Mouse (Mus musculus): Measurements from ENCODE around the gene Fam53b. TPM values are rescaled to one million over a fixed set of nuclear protein-coding genes. Genes with fewer than 3 reads are reported as not detected.

Fam53b gene
- polyA plus RNA-seq, 1 experiment: 22.1 TPM

- H3K36me3 ChIP-seq (replicated peaks; ENCODE audit: low read length): peaks cover 98% of the 10 kb centered on the region
- no peak overlapping the region for H3K4me3 ChIP-seq (replicated peaks)
Measured at GRCm38 (mm10) chr7:132761409-132761808, 52.3 kb downstream of the Fam53b start.

GRCm38 (mm10) chr7:132760589-132761180 is 53.0 kb downstream of the Fam53b start:
- Histone ChIP-seq H3K9me3 (no peaks in the 10 kb centered on the region), H3K4me1 (peaks cover 80% of the 10 kb centered on the region), H3K4me3 (replicated peaks) (no peak overlapping the region), H3K36me3 (replicated peaks; ENCODE audit: low read length) (peaks cover 99% of the 10 kb centered on the region), H3K27me3 (replicated peaks) (no peaks in the 10 kb centered on the region)
- TF ChIP-seq GATA1 (IDR thresholded peaks at IDR 0.05; ENCODE audit: borderline replicate concordance, low read length) (no peak), FLI1 (IDR thresholded peaks at IDR 0.05; ENCODE audit: low read length) (no peak)

More at GRCm38 (mm10) chr7:132761409-132761808, 52.3 kb downstream of the Fam53b start:
- TF ChIP-seq FLI1 (IDR thresholded peaks at IDR 0.05; ENCODE audit: low read length) (no peak), GATA1 (IDR thresholded peaks at IDR 0.05; ENCODE audit: borderline replicate concordance, low read length) (no peak)
- Histone ChIP-seq H3K27me3 (replicated peaks) (no peaks in the 10 kb centered on the region), H3K4me1 (peaks cover 80% of the 10 kb centered on the region), H3K9me3 (no peaks in the 10 kb centered on the region)

GRCm38 (mm10) chr7:132759926-132760325 is 53.8 kb downstream of the Fam53b start:
- no peak overlapping the region for H3K4me3 ChIP-seq (replicated peaks)
- no peak for TF ChIP-seq GATA1 (IDR thresholded peaks at IDR 0.05; ENCODE audit: borderline replicate concordance, low read length)
- TF ChIP-seq FLI1 (IDR thresholded peaks at IDR 0.05; ENCODE audit: low read length): no peak
- H3K27me3 ChIP-seq (replicated peaks): no peaks in the 10 kb centered on the region
- H3K9me3 ChIP-seq: no peaks in the 10 kb centered on the region
- H3K4me1 ChIP-seq: peaks cover 80% of the 10 kb centered on the region
- peaks cover 97% of the 10 kb centered on the region for H3K36me3 ChIP-seq (replicated peaks; ENCODE audit: low read length)

- H3K4me3 ChIP-seq (replicated peaks): no peak overlapping the region
- peaks cover 80% of the 10 kb centered on the region for H3K4me1 ChIP-seq
- no peaks in the 10 kb centered on the region for H3K27me3 ChIP-seq (replicated peaks)
- TF ChIP-seq GATA1 (IDR thresholded peaks at IDR 0.05; ENCODE audit: borderline replicate concordance, low read length) (no peak), FLI1 (IDR thresholded peaks at IDR 0.05; ENCODE audit: low read length) (no peak)
- H3K36me3 ChIP-seq (replicated peaks; ENCODE audit: low read length): peaks cover 97% of the 10 kb centered on the region
- no peaks in the 10 kb centered on the region for H3K9me3 ChIP-seq
Measured at GRCm38 (mm10) chr7:132759405-132759891, 54.2 kb downstream of the Fam53b start.

- H3K4me3 ChIP-seq (replicated peaks): no peak overlapping the region
- peaks cover 97% of the 10 kb centered on the region for H3K36me3 ChIP-seq (replicated peaks; ENCODE audit: low read length)
- H3K27me3 ChIP-seq (replicated peaks): no peaks in the 10 kb centered on the region
- H3K9me3 ChIP-seq: no peaks in the 10 kb centered on the region
- TF ChIP-seq GATA1 (IDR thresholded peaks at IDR 0.05; ENCODE audit: borderline replicate concordance, low read length) (no peak), FLI1 (IDR thresholded peaks at IDR 0.05; ENCODE audit: low read length) (no peak)
- peaks cover 81% of the 10 kb centered on the region for H3K4me1 ChIP-seq
Measured at GRCm38 (mm10) chr7:132758875-132759274, 54.8 kb downstream of the Fam53b start.

GRCm38 (mm10) chr7:132756325-132756724 is 57.4 kb downstream of the Fam53b start:
- no peak for TF ChIP-seq FLI1 (IDR thresholded peaks at IDR 0.05; ENCODE audit: low read length)
- TF ChIP-seq GATA1 (IDR thresholded peaks at IDR 0.05; ENCODE audit: borderline replicate concordance, low read length): no peak
- Histone ChIP-seq H3K36me3 (replicated peaks; ENCODE audit: low read length) (peaks cover 99% of the 10 kb centered on the region), H3K27me3 (replicated peaks) (no peaks in the 10 kb centered on the region), H3K4me1 (peaks cover 80% of the 10 kb centered on the region), H3K4me3 (replicated peaks) (no peak overlapping the region), H3K9me3 (no peaks in the 10 kb centered on the region)

- Histone ChIP-seq H3K9me3 (no peaks in the 10 kb centered on the region), H3K4me3 (replicated peaks) (peak overlapping the region; percentile 55), H3K36me3 (replicated peaks; ENCODE audit: low read length) (peaks cover 99% of the 10 kb centered on the region), H3K27me3 (replicated peaks) (no peaks in the 10 kb centered on the region), H3K4me1 (peaks cover 81% of the 10 kb centered on the region)
- no peak for TF ChIP-seq GATA1 (IDR thresholded peaks at IDR 0.05; ENCODE audit: borderline replicate concordance, low read length)
Measured at GRCm38 (mm10) chr7:132754389-132754750, 59.3 kb downstream of the Fam53b start.

- no peaks in the 10 kb centered on the region for H3K9me3 ChIP-seq
- H3K27me3 ChIP-seq (replicated peaks): no peaks in the 10 kb centered on the region
- no peak overlapping the region for H3K4me3 ChIP-seq (replicated peaks)
- H3K4me1 ChIP-seq: peaks cover 84% of the 10 kb centered on the region
- H3K36me3 ChIP-seq (replicated peaks; ENCODE audit: low read length): peaks cover 99% of the 10 kb centered on the region
- TF ChIP-seq GATA1 (IDR thresholded peaks at IDR 0.05; ENCODE audit: borderline replicate concordance, low read length): no peak
- TF ChIP-seq FLI1 (IDR thresholded peaks at IDR 0.05; ENCODE audit: low read length): no peak
Measured at GRCm38 (mm10) chr7:132753518-132754388, 59.9 kb downstream of the Fam53b start.

GRCm38 (mm10) chr7:132751716-132752115 is 62.0 kb downstream of the Fam53b start:
- no peaks in the 10 kb centered on the region for H3K27me3 ChIP-seq (replicated peaks)
- no peaks in the 10 kb centered on the region for H3K9me3 ChIP-seq
- peaks cover 99% of the 10 kb centered on the region for H3K36me3 ChIP-seq (replicated peaks; ENCODE audit: low read length)
- no peak overlapping the region for H3K4me3 ChIP-seq (replicated peaks)
- peaks cover 84% of the 10 kb centered on the region for H3K4me1 ChIP-seq
- TF ChIP-seq FLI1 (IDR thresholded peaks at IDR 0.05; ENCODE audit: low read length) (no peak), GATA1 (IDR thresholded peaks at IDR 0.05; ENCODE audit: borderline replicate concordance, low read length) (no peak)

GRCm38 (mm10) chr7:132749504-132749903 is 64.2 kb downstream of the Fam53b start:
- TF ChIP-seq FLI1 (IDR thresholded peaks at IDR 0.05; ENCODE audit: low read length) (no peak), GATA1 (IDR thresholded peaks at IDR 0.05; ENCODE audit: borderline replicate concordance, low read length) (no peak)
- no peaks in the 10 kb centered on the region for H3K27me3 ChIP-seq (replicated peaks)
- no peaks in the 10 kb centered on the region for H3K9me3 ChIP-seq
- peaks cover 93% of the 10 kb centered on the region for H3K36me3 ChIP-seq (replicated peaks; ENCODE audit: low read length)
- H3K4me3 ChIP-seq (replicated peaks): no peak overlapping the region
- peaks cover 72% of the 10 kb centered on the region for H3K4me1 ChIP-seq

Measured in megakaryocyte, embryonic 14.5 days (primary cell).